Mouse (Mus musculus): ENCODE measurements around the gene Klhl23. TPM values are rescaled to one million over a fixed set of nuclear protein-coding genes. Genes with fewer than 3 reads are reported as not detected.

The Klhl23 gene
- polyA plus RNA-seq (2015; fragmentation: Nextera tagmentation; extraction: Ambion mirVana): 49.3 and 58.7 TPM in 2 replicates

DNA sequence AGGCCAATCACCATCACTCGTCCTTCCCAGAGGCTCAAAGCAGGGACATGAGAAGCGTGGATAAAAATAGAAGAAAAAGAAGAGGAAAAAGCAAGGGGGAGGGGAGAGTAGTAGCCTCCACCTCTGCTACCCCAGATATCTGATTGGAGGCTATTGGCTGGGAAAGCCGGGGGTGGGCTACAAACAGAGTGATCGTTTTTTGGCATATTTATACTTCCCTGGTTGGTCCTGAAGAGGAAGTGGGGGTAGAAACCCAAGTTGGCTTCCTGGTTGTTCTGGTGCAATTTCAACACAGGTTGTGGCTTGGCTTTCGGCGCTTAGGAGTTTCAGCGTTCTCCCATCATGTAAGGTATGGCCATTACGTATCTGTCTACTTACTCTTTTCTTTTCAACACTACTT is at the start of gene Klhl23:
Klhl23 (plus strand) TSS at position 234 of the 400 bp plus-strand sequence.

GRCm38 (mm10) chr2:69789429-69790069 is 32.2 kb upstream of the Klhl23 start, which contains the start of the genes Ccdc173 and Phospho2:
TSS of gene Ccdc173 (minus strand) at chr2:69789575.
TSS of gene Phospho2 (plus strand) at chr2:69789623.

GRCm38 (mm10) chr2:69861485-69862091 is 39.8 kb downstream of the Klhl23 start, which contains the start of gene Ssb:
TSS of gene Ssb (plus strand) at chr2:69861562.

GRCm38 (mm10) chr2:69885451-69886305 is 63.9 kb downstream of the Klhl23 start, which contains the start of gene Mettl5:
TSS of gene Mettl5 (minus strand) at chr2:69885615.

Other genes with a start within 250 kb of the Klhl23 start
- 0.19 and 0.28 TPM in 2 replicates for gene Lrp2, start 235.9 kb upstream of the Klhl23 start, polyA plus RNA-seq (2015; fragmentation: Nextera tagmentation; extraction: Ambion mirVana)
- 8.7 and 14.6 TPM in 2 replicates for gene Bbs5, start 174.8 kb upstream of the Klhl23 start, polyA plus RNA-seq (2015; fragmentation: Nextera tagmentation; extraction: Ambion mirVana)
- 0.12 and 0.16 TPM in 2 replicates for gene Klhl41, start 151.8 kb upstream of the Klhl23 start, polyA plus RNA-seq (2015; fragmentation: Nextera tagmentation; extraction: Ambion mirVana)
- 5.1 and 5.3 TPM in 2 replicates for gene Fastkd1, start 108.4 kb upstream of the Klhl23 start, polyA plus RNA-seq (2015; fragmentation: Nextera tagmentation; extraction: Ambion mirVana)
- 79.3 and 97.9 TPM in 2 replicates for gene Ppig, start 99.4 kb upstream of the Klhl23 start, polyA plus RNA-seq (2015; fragmentation: Nextera tagmentation; extraction: Ambion mirVana)
- 0.87 and 1.0 TPM in 2 replicates for gene Ccdc173, start 32.4 kb upstream of the Klhl23 start, polyA plus RNA-seq (2015; fragmentation: Nextera tagmentation; extraction: Ambion mirVana)
- gene Phospho2, start 32.3 kb upstream of the Klhl23 start, polyA plus RNA-seq (2015; fragmentation: Nextera tagmentation; extraction: Ambion mirVana): 18.3 and 18.5 TPM in 2 replicates
- gene Ssb, start 39.6 kb downstream of the Klhl23 start, polyA plus RNA-seq (2015; fragmentation: Nextera tagmentation; extraction: Ambion mirVana): 187 and 228 TPM in 2 replicates
- gene Mettl5, start 63.7 kb downstream of the Klhl23 start, polyA plus RNA-seq (2015; fragmentation: Nextera tagmentation; extraction: Ambion mirVana): 30.4 and 32.7 TPM in 2 replicates
- 8.0 and 9.9 TPM in 2 replicates for gene Ubr3, start 75.3 kb downstream of the Klhl23 start, polyA plus RNA-seq (2015; fragmentation: Nextera tagmentation; extraction: Ambion mirVana)
- gene Myo3b, start 217.2 kb downstream of the Klhl23 start, polyA plus RNA-seq (2015; fragmentation: Nextera tagmentation; extraction: Ambion mirVana): not detected in 2 replicates

All from urinary bladder, postnatal 0 days (tissue).